Mouse (Mus musculus) stomach, postnatal 0 days (tissue): Measurements from ENCODE around the gene Slc2a12. TPM values are rescaled to one million over a fixed set of nuclear protein-coding genes. Genes with fewer than 3 reads are reported as not detected.
A peak's percentile ranks its signal among the peaks of the same experiment; 100 is the strongest.

Experiments
- ATAC-seq: fragments of 200-750 bp; cut with Nextera tagmentation; 2 replicates; pipeline ENCODE4 v1.8.0; 2017; ENCODE audit not compliant: low FRiP score, low TSS enrichment
- DNase-seq: peaks from one replicate; pipeline ENCODE4 v3.0.0-alpha.2; 2016; ENCODE audit warnings: low spot score
- H3K27ac ChIP-seq: fragments of 300-500 bp; sonication (generic); replicated peaks from 2 replicates; pipeline ENCODE4 v1.5.1; 2014; ENCODE audit warnings: mild to moderate bottlenecking, control low read depth
- H3K27me3 ChIP-seq: fragments of 300-500 bp; sonication (generic); 2 replicates; pipeline ENCODE4 v1.6.1; 2014; ENCODE audit warnings: low read length; ENCODE audit not compliant: control insufficient read depth, insufficient read depth
- H3K36me3 ChIP-seq: fragments of 300-500 bp; sonication (generic); 2 replicates; pipeline ENCODE4 v1.6.1; 2014; ENCODE audit warnings: low read length, mixed read lengths; ENCODE audit not compliant: control insufficient read depth, insufficient read depth
- H3K4me1 ChIP-seq: fragments of 300-500 bp; sonication (generic); replicated peaks from 2 replicates; pipeline ENCODE4 v1.6.1; 2014; ENCODE audit warnings: antibody characterized with exemption; ENCODE audit not compliant: control insufficient read depth, insufficient read depth
- H3K4me2 ChIP-seq: fragments of 300-500 bp; sonication (generic); replicated peaks from 2 replicates; pipeline ENCODE4 v1.6.1; 2014; ENCODE audit warnings: low read depth, mild to moderate bottlenecking, control low read depth, moderate library complexity
- H3K4me3 ChIP-seq: fragments of 300-500 bp; sonication (generic); 2 replicates; pipeline ENCODE4 v1.5.1; 2014; ENCODE audit warnings: low read depth, low read length, control low read depth
- H3K9ac ChIP-seq: fragments of 300-500 bp; sonication (generic); 2 replicates; pipeline ENCODE4 v1.6.1; 2014; ENCODE audit warnings: mild to moderate bottlenecking, low read length, control low read depth, mixed read lengths
- H3K9me3 ChIP-seq: fragments of 300-500 bp; sonication (generic); 2 replicates; pipeline ENCODE4 v1.6.1; 2016; ENCODE audit warnings: low read length; ENCODE audit not compliant: control insufficient read depth
- CTCF ChIP-seq: IDR thresholded peaks from 2 replicates; pipeline ENCODE4 v1.5.1; 2016; ENCODE audit warnings: antibody characterized with exemption, low read depth, mild to moderate bottlenecking, moderate library complexity
- EP300 ChIP-seq: optimal IDR thresholded peaks from 2 replicates; pipeline ENCODE3; 2016; ENCODE audit warnings: antibody characterized with exemption
- WGBS: fragments of 180-500 bp; shearing (Covaris S2); extraction: QIAGEN DNeasy Blood & Tissue Kit; methylation state at CpG from one replicate; pipeline ENCODE4 v1.1.7; 2014; 5-methylcytosine and 5-hydroxymethylcytosine counted together
- polyA plus RNA-seq: library from polyadenylated mRNA; unstranded; fragments of >200 nt; fragmentation: Nextera tagmentation; extraction: Ambion mirVana; gene quantifications from 2 replicates; pipeline ENCODE4 v1.2.1, GENCODE M21; 2015

Slc2a12 gene
- polyA plus RNA-seq = 0.87 and 1.0 TPM in 2 replicates

DNA sequence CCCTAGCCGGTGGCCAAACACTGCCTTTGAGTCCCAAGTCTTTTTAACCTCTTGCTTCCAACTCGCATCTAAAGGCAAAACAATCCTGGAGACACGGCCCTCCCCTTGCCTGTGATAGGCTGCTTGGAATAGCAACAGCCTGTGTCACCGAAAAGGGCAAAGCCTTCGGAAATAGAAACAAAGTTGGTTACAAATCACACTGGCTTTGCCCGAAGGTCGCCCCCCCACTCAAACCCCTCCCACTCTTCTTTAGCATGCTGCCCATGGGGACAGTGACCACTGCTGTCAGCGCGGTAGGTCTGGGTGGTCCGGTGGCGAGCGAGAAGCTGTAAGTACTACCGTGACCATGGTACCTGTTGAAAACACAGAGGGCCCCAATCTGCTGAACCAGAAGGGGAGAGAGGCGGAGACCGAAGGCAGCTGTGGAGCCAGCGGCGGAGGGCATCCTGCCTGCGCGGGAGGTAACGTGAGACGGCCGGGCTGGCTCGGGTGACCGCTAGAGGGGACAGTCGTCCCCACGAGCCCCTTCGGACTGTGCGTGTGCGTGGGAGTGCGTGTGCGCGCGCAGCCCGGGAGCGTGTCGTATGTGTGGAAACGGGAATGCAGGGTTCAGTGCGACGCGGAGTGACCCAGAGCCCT is at the start of gene Slc2a12:
Gene Slc2a12 (plus strand): TSS at position 159 of the 639 bp plus-strand sequence.
- H3K9ac ChIP-seq = peak within 1 kb of the TSS; percentile 59
- TF ChIP-seq EP300 (no peak), CTCF (peak; percentile 54)
- no peaks in the 10 kb centered on the region for H3K27me3 ChIP-seq
- peak; percentile 73 for DNase-seq
- 3% methylated on average over 40 of the region's 40 CpGs for WGBS
- peak; percentile 77 for ATAC-seq
- no peaks in the 10 kb centered on the region for H3K36me3 ChIP-seq
- no peaks in the 10 kb centered on the region for H3K9me3 ChIP-seq
- H3K4me1 ChIP-seq = no peaks in the 10 kb centered on the region; the same call in 1 of the 2 replicates
- peak within 1 kb of the TSS; percentile 73 for H3K27ac ChIP-seq
- peak within 1 kb of the TSS; percentile 75 for H3K4me2 ChIP-seq
- peak within 1 kb of the TSS; percentile 58 for H3K4me3 ChIP-seq

DNA sequence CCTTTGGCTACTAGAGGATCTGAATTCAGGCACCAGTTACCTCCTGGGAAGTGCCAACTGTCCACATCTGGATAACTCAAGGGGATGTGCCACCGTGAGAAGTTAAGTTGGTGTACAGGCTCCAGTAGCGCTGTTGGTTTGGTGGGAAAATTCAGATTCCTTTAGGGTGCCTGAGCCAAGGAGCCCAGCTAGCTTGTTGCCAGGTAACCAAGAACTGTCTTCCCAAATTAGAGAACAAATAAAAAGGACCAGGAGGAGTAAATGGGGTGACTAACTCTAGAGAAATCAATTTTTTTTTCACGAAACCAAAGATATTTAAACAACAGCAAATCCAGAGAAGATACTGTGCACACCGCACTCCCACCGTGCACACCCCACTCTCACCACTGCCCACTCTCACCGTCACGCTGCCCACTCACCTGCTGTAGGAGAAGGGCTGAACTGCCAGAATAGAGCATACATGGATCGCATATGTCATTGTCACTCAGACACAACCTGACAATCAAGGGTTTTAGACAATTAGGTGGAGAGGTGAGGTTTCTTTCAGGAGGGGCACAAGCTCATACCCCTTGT is 45.8 kb upstream of the Slc2a12 start:
- Histone ChIP-seq H3K4me2 (no peak overlapping the region), H3K27me3 (no peaks in the 10 kb centered on the region), H3K36me3 (no peaks in the 10 kb centered on the region), H3K9ac (no peak overlapping the region), H3K4me3 (no peak overlapping the region), H3K27ac (no peak overlapping the region), H3K9me3 (no peaks in the 10 kb centered on the region), H3K4me1 (no peaks in the 10 kb centered on the region)
- TF ChIP-seq CTCF (no peak), EP300 (no peak)
- no peak for ATAC-seq
- no peak for DNase-seq
- WGBS = 83% methylated on average over 8 of the region's 8 CpGs

DNA sequence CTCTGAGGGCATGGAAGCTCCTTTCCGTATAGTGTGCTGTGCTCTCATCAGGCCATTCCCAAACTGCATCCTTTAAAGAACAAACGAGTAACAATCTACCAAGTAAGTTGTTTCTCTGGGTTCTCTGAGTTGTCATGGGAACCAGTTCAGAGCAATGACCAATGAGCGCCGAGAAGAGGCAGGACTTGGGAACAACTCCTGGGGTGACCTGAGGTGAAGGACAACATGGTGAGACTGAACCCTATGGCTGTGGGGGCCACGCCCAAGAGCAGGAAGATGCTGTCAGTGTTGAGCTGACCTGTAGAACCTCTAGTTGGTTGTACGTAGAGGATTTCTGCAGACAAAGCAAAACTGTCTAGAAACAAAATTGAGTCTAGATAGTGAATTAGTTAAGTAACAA is 43.8 kb upstream of the Slc2a12 start:
- no peak overlapping the region for H3K27ac ChIP-seq
- TF ChIP-seq EP300 = no peak
- no peak for TF ChIP-seq CTCF
- H3K9ac ChIP-seq = no peak overlapping the region
- H3K4me3 ChIP-seq = no peak overlapping the region
- WGBS = 82% methylated on average over 6 of the region's 6 CpGs
- ATAC-seq (no peak), DNase-seq (no peak)
- H3K9me3 ChIP-seq = no peaks in the 10 kb centered on the region
- H3K36me3 ChIP-seq = no peaks in the 10 kb centered on the region
- no peak overlapping the region for H3K4me2 ChIP-seq
- H3K27me3 ChIP-seq = no peaks in the 10 kb centered on the region
- H3K4me1 ChIP-seq = no peaks in the 10 kb centered on the region

DNA sequence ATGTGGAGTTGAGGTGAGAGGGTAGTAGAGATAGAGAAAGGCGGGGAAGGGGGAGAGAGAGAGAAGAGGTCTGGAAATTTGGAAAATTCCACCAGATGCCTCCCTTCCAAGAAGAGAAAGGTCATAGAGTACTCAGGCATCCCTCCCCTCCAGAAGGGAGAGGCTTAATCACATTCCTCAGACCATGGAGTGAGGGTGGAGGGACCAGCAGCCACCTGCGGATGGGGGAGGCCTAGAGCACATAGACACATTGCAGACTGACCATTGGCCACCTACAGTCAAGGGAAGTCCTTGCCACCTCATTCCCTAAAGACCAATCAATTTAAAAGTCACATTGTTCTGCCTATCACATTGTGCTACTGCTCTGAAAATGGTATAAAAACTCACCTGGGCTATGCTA is 40.0 kb upstream of the Slc2a12 start:
- H3K4me2 ChIP-seq = no peak overlapping the region
- TF ChIP-seq EP300 (no peak), CTCF (no peak)
- no peak overlapping the region for H3K4me3 ChIP-seq
- WGBS = 71% methylated on average over 2 of the region's 2 CpGs
- no peak for ATAC-seq
- no peak overlapping the region for H3K27ac ChIP-seq
- no peak overlapping the region for H3K9ac ChIP-seq
- H3K9me3 ChIP-seq = no peaks in the 10 kb centered on the region
- no peaks in the 10 kb centered on the region for H3K36me3 ChIP-seq
- no peaks in the 10 kb centered on the region for H3K4me1 ChIP-seq
- no peak for DNase-seq
- no peaks in the 10 kb centered on the region for H3K27me3 ChIP-seq

DNA sequence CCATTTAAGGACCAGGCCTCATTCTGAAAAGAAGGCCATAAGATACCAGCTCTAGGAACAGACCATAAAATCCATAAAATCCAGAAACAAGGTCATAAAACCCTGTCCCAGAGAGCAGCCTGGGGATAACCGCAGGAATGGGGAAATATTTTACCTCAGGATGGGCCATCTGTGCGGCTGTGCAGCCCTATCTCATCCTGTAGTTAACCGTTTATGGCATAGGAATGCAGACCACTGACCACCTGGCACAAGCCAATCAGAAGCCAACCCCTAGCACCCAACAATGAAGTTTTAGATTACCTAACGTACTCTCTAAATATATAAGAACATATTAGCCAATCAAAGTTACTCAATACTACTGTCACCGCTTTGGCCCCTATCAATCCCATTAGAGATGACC is 36.5 kb upstream of the Slc2a12 start:
- no peak for DNase-seq
- Histone ChIP-seq H3K27ac (no peak overlapping the region), H3K4me1 (no peaks in the 10 kb centered on the region), H3K4me3 (no peak overlapping the region), H3K9ac (no peak overlapping the region), H3K9me3 (no peaks in the 10 kb centered on the region), H3K4me2 (no peak overlapping the region), H3K27me3 (no peaks in the 10 kb centered on the region), H3K36me3 (no peaks in the 10 kb centered on the region)
- TF ChIP-seq CTCF (no peak), EP300 (no peak)
- 83% methylated on average over 5 of the region's 5 CpGs for WGBS
- no peak for ATAC-seq

DNA sequence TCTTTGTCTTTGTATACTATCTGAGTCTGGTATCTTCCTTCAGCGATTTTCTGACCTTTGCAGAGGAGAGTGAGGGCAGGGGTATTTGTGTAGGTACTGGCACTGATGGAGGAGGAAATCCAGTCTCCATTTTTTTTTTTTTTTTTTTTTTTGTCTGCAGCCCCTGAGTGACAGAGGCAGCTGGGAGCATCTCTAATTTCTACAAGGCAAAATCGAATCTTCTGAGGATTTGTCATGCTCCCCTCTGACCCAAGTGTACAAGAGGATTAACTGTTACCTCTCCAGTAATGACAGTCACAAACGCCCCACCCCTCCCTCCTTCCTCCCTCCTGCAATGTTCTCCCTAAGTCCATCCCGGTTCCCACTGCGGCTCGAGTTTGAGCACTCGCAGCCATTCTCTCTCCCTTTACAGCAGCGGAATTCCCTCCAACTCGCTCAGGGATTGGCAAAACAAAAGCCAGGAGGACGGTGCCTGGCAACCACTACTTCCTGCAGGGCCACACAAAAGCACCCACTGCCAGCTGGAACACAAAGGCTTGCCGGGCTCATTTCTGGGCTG is 35.9 kb upstream of the Slc2a12 start:
- H3K4me3 ChIP-seq = no peak overlapping the region
- H3K36me3 ChIP-seq = no peaks in the 10 kb centered on the region
- no peak for ATAC-seq
- DNase-seq = peak; percentile 30
- no peaks in the 10 kb centered on the region for H3K9me3 ChIP-seq
- H3K4me2 ChIP-seq = peak overlapping the region; percentile 40
- peak overlapping the region; percentile 31; the same call in 1 of the 2 replicates for H3K9ac ChIP-seq
- WGBS = 5% methylated on average over 11 of the region's 11 CpGs
- no peaks in the 10 kb centered on the region for H3K27me3 ChIP-seq
- no peak overlapping the region for H3K27ac ChIP-seq
- H3K4me1 ChIP-seq = no peaks in the 10 kb centered on the region
- TF ChIP-seq CTCF (no peak), EP300 (no peak)
